Mouse (Mus musculus) C2C12 (cell line): ENCODE data around the gene Frmd5. TPM values are rescaled to one million over a fixed set of nuclear protein-coding genes. Genes with fewer than 3 reads are reported as not detected.

Experiments used
- H3K27me3 ChIP-seq: one replicate; pipeline ENCODE4 v1.6.1; 2011; ENCODE audit not compliant: control insufficient read depth, insufficient read depth, insufficient read length
- H3K36me3 ChIP-seq: one replicate; pipeline ENCODE4 v1.6.1; 2011; ENCODE audit not compliant: control insufficient read depth, insufficient read depth
- H3K4me3 ChIP-seq: one replicate; pipeline ENCODE4 v1.5.1; 2011; ENCODE audit warnings: mild to moderate bottlenecking, control low read depth; ENCODE audit not compliant: poor library complexity, insufficient read depth, severe bottlenecking
- H3K79me2 ChIP-seq: one replicate; pipeline ENCODE4 v1.6.1; 2011; ENCODE audit not compliant: control insufficient read depth, insufficient read depth
- H3K79me3 ChIP-seq: one replicate; pipeline ENCODE4 v1.6.1; 2011; ENCODE audit warnings: low read depth, control low read depth
- H3ac ChIP-seq: one replicate; pipeline ENCODE3; 2011; ENCODE audit warnings: low read depth; ENCODE audit not compliant: control insufficient read depth, insufficient read length
- CEBPB ChIP-seq: IDR thresholded peaks from one replicate; pipeline ENCODE4 v1.6.1; 2011; ENCODE audit warnings: low read depth, mild to moderate bottlenecking, control low read depth, moderate library complexity
- CTCF ChIP-seq: IDR thresholded peaks from one replicate; pipeline ENCODE4 v1.5.1; 2011; ENCODE audit not compliant: control insufficient read depth, insufficient read depth, insufficient read length
- FOSL1 ChIP-seq: IDR thresholded peaks from one replicate; pipeline ENCODE4 v1.8.0; 2011; ENCODE audit warnings: mild to moderate bottlenecking, low read length; ENCODE audit not compliant: poor library complexity, insufficient read depth, severe bottlenecking
- MAX ChIP-seq: IDR thresholded peaks from one replicate; pipeline ENCODE4 v1.6.1; 2011; ENCODE audit warnings: mild to moderate bottlenecking, control low read depth
- MYOD1 ChIP-seq: IDR thresholded peaks from one replicate; pipeline ENCODE4 v1.6.1; 2011; ENCODE audit warnings: low read depth; ENCODE audit not compliant: control insufficient read depth, insufficient read length
- MYOG ChIP-seq: IDR thresholded peaks from one replicate; pipeline ENCODE4 v1.6.1; 2011; ENCODE audit not compliant: control insufficient read depth, insufficient read length; ENCODE audit errors: extremely low read depth
- USF1 ChIP-seq: IDR thresholded peaks from one replicate; pipeline ENCODE4 v1.6.1; 2011; ENCODE audit warnings: low read depth, mild to moderate bottlenecking, control low read depth, moderate library complexity
- polyA plus RNA-seq: library from polyadenylated mRNA; unstranded; fragments of >200 nt; fragmentation: generic; extraction: Trizol; gene quantifications from one replicate; pipeline ENCODE4 v1.2.1, GENCODE M21; 2012; ENCODE audit warnings: missing spikeins

The Frmd5 gene
- polyA plus RNA-seq, 1 experiment, result 0.51 TPM

DNA sequence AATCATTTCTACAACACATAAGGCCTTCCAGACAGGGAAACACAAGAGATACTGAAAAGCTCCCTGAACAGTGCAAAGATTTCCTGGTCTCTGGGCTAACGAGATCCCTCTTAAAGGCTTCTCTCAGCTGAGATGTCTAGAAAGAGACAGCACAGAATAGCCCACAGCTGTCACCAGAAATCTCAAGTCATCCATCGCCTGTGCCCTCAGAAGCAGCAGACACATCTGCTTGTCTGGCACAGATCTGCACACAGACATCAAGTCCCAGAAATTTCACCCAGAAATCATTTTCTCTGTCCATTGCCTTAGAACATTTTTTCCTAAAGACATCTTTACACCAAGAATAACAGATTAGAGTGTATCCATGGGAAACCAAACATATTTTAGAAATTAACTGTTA lies 101.1 kb downstream of the Frmd5 start:
- Histone ChIP-seq H3K36me3 (no peaks in the 10 kb centered on the region), H3K79me2 (no peaks in the 10 kb centered on the region)

DNA sequence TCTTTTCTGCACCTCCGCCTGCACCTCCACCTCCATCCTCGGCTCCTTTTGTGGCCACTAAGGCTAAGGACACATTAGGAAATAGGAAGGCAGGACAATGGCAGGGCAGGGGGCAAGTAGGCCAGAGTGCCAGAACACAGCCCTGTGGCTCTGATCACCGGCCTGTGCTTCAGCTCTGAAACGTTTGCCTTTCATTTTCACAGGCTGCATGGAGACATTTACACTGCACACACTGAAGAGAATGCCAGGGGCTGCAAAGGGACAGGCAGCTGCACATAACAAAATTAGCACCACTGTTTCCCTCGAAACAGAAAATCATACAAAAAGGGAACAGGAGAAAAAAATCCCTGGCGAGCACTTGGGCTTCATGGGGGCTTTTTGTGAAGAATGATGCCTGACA lies 107.6 kb downstream of the Frmd5 start:
- H3K79me3 ChIP-seq, result no peaks in the 10 kb centered on the region
- TF ChIP-seq MYOG (no peak), USF1 (no peak), MAX (no peak), CTCF (no peak)
- no peaks in the 10 kb centered on the region for H3K27me3 ChIP-seq
- H3K4me3 ChIP-seq, result no peak overlapping the region
- H3K79me2 ChIP-seq, result no peaks in the 10 kb centered on the region
- no peaks in the 10 kb centered on the region for H3K36me3 ChIP-seq
- no peak overlapping the region for H3ac ChIP-seq

More for the DNA sequence above, 101.1 kb downstream of the Frmd5 start:
- TF ChIP-seq MYOD1 (no peak), CEBPB (no peak), MAX (no peak), USF1 (no peak), MYOG (no peak), FOSL1 (no peak), CTCF (no peak)
- no peaks in the 10 kb centered on the region for H3K27me3 ChIP-seq
- no peaks in the 10 kb centered on the region for H3K79me3 ChIP-seq
- H3K4me3 ChIP-seq, result no peak overlapping the region
- no peak overlapping the region for H3ac ChIP-seq

DNA sequence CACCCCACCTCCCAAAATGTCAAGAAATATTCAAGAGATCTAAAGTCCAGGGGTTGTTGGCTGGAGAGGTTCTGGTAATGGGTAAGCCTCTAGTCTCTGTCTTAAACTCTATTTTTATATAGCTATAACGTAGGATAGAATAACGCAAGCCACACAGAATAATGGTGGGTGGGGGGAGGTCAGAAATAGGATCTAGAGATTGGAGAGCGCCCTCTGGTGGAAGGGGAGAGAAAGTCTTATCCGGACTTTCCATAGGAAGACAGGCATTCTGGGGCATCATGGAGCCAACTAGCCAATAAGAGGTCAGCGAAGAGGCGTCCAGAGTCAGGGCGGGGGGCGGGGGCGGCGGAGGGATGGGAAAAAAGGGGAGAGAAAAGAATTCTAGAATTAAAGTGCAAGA lies 111.5 kb downstream of the Frmd5 start:
- H3K79me3 ChIP-seq, result no peaks in the 10 kb centered on the region
- no peak overlapping the region for H3ac ChIP-seq
- H3K79me2 ChIP-seq, result no peaks in the 10 kb centered on the region
- H3K36me3 ChIP-seq, result no peaks in the 10 kb centered on the region
- no peaks in the 10 kb centered on the region for H3K27me3 ChIP-seq
- no peak overlapping the region for H3K4me3 ChIP-seq
- TF ChIP-seq USF1 (no peak), MYOG (no peak), CTCF (no peak), MYOD1 (no peak), MAX (no peak), FOSL1 (no peak), CEBPB (no peak)

DNA sequence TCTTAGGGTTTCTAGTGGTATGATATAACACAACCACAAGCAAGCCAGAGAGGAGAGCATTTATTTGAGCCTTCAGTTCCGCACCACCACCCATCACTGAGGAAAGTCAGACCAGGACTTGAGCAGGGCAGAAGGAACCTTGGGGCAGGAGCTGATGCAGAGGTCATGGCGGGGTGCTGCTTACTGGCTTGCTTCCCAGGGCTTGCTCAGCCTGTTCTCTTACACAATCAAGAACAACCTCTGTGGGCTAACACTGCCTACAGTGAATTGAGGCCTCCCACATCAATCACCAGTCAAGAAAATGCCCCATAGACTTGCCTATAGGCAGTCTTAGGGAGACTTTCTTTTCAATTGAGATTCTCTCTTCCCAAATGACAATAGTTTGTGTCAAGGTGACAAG lies 118.8 kb downstream of the Frmd5 start:
- TF ChIP-seq MAX (no peak), CTCF (no peak), USF1 (no peak), MYOD1 (no peak)
- H3K27me3 ChIP-seq, result no peaks in the 10 kb centered on the region
- H3K79me3 ChIP-seq, result no peaks in the 10 kb centered on the region
- H3K4me3 ChIP-seq, result no peak overlapping the region
- H3ac ChIP-seq, result no peak overlapping the region
- no peaks in the 10 kb centered on the region for H3K36me3 ChIP-seq
- H3K79me2 ChIP-seq, result no peaks in the 10 kb centered on the region

GRCm38 (mm10) chr2:121683606-121684005 lies 123.3 kb downstream of the Frmd5 start:
- no peaks in the 10 kb centered on the region for H3K36me3 ChIP-seq
- H3K79me3 ChIP-seq, result no peaks in the 10 kb centered on the region
- H3K4me3 ChIP-seq, result no peak overlapping the region
- H3ac ChIP-seq, result no peak overlapping the region
- no peaks in the 10 kb centered on the region for H3K27me3 ChIP-seq
- TF ChIP-seq MYOD1, result no peak
- TF ChIP-seq MYOG, result no peak
- TF ChIP-seq MAX, result no peak
- no peak for TF ChIP-seq FOSL1
- TF ChIP-seq CEBPB, result no peak
- no peak for TF ChIP-seq CTCF
- TF ChIP-seq USF1, result no peak
- H3K79me2 ChIP-seq, result no peaks in the 10 kb centered on the region

GRCm38 (mm10) chr2:121682361-121682760 lies 124.5 kb downstream of the Frmd5 start:
- Histone ChIP-seq H3K27me3 (no peaks in the 10 kb centered on the region), H3K36me3 (no peaks in the 10 kb centered on the region), H3K79me3 (no peaks in the 10 kb centered on the region), H3K79me2 (no peaks in the 10 kb centered on the region), H3K4me3 (no peak overlapping the region), H3ac (no peak overlapping the region)
- TF ChIP-seq FOSL1 (no peak), USF1 (no peak), MAX (no peak), CTCF (no peak), MYOD1 (no peak), CEBPB (no peak), MYOG (no peak)
